Mouse (Mus musculus): ENCODE results near the gene Tnfrsf25. TPM values are rescaled to one million over a fixed set of nuclear protein-coding genes. Genes with fewer than 3 reads are reported as not detected.

The Tnfrsf25 gene
- polyA plus RNA-seq, 1 experiment from 2014 or later: 0.53 TPM

DNA sequence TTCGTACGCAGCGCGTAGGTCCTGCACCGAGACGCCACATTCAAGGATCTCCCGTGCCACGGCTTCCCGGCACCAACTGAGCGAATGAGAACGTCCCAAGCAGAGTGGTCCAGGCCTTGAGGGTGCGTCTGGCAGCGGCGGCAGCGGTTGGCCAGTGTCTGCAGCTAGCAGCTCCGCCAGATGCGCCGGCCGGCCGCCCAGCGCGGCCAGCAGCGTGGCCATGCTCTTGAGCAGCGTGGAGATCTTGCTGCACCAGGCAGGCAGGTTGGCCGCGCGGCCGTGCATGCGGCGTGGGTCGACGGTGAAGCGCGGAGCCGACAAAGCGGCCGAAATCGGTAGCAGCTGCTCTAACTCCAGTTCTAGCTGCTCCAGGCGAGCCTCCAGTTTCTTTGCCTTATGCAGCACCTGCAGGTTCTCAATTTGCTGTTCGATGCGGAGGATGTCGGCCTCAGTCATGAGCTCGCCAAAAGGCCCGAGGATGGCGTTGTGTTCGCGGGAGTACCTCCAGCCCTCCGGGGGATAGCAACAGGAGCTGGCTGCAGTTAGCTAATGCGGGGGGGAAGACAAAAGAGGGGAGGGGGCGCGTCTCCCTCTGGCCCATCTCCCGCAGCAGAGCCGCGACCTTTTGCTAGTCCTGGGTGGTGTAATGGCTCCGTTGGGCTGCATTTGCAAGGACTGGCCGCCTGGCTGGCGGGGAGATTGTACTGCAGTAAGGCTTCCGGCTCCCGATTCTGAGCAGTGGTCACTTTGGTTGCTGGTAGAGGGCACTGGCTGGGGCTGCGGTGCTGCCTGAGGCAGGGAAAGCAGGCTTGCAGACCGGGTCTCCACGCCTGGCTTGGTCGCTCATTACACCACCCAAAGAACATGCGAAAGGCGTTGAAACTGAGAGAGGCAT is 10.5 kb downstream of the Tnfrsf25 start:
- no peak for ATAC-seq (replicated peaks)
- Histone ChIP-seq H3K36me3 (no peaks in the 10 kb centered on the region), H3K4me3 (peak overlapping the region; percentile 24), H3K4me2 (replicated peaks) (peak overlapping the region; percentile 31), H3K9ac (replicated peaks) (no peak overlapping the region), H3K27me3 (peaks cover 98% of the 10 kb centered on the region), H3K27ac (replicated peaks) (no peak overlapping the region), H3K4me1 (peaks cover 28% of the 10 kb centered on the region), H3K9me3 (no peaks in the 10 kb centered on the region)
- WGBS: 2% methylated on average over 65 of the region's 65 CpGs

DNA sequence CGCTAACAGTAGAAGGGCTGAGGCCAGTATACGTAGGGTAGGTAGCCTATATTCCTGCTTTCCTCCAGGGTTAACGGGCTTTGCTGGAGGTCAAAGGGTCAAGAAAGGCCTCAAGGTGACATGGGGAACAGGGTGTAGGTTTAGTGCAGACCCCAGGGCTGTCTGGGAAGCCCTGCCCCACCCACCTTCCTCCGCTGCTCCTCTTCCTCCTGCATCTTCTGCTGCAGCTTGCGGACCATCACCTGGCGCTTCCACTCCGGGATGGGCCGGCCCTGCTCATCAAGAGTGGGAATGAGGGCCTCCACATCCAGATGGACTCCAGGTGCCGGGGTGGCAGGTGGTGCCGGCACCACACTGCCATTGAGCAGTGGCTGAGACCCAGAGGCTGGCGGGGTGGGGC is 12.2 kb downstream of the Tnfrsf25 start:
- Histone ChIP-seq H3K36me3 (no peaks in the 10 kb centered on the region), H3K9me3 (no peaks in the 10 kb centered on the region), H3K27me3 (peaks cover 98% of the 10 kb centered on the region), H3K4me3 (no peak overlapping the region), H3K4me2 (replicated peaks) (no peak overlapping the region), H3K4me1 (peaks cover 41% of the 10 kb centered on the region), H3K27ac (replicated peaks) (no peak overlapping the region), H3K9ac (replicated peaks) (no peak overlapping the region)
- ATAC-seq (replicated peaks): no peak
- WGBS: 81% methylated on average over 11 of the region's 11 CpGs

DNA sequence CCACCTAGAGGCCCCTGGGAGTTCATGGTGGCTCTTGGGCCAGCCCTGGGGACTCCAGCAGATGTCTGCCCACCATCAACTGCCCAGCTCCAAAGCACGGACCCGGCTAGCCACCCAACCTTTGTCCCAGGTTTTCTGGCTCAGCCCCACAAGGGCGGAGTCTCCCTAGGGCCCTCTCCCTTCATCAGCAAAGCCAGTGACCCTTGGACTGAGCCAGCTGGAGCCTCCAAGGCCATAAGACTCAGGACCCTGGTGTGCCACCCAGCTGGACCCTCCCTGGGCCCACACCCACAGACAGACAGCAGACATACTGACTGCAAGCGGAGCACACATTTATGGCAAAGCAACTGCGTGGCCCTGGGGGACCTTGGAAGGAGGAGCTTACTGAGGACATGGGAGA is 13.1 kb downstream of the Tnfrsf25 start:
- Histone ChIP-seq H3K4me1 (peaks cover 41% of the 10 kb centered on the region), H3K4me3 (no peak overlapping the region), H3K9ac (replicated peaks) (no peak overlapping the region), H3K4me2 (replicated peaks) (no peak overlapping the region), H3K36me3 (no peaks in the 10 kb centered on the region), H3K27ac (replicated peaks) (no peak overlapping the region), H3K9me3 (no peaks in the 10 kb centered on the region), H3K27me3 (peaks cover 98% of the 10 kb centered on the region)
- 43% methylated on average over 5 of the region's 5 CpGs for WGBS
- ATAC-seq (replicated peaks): no peak

DNA sequence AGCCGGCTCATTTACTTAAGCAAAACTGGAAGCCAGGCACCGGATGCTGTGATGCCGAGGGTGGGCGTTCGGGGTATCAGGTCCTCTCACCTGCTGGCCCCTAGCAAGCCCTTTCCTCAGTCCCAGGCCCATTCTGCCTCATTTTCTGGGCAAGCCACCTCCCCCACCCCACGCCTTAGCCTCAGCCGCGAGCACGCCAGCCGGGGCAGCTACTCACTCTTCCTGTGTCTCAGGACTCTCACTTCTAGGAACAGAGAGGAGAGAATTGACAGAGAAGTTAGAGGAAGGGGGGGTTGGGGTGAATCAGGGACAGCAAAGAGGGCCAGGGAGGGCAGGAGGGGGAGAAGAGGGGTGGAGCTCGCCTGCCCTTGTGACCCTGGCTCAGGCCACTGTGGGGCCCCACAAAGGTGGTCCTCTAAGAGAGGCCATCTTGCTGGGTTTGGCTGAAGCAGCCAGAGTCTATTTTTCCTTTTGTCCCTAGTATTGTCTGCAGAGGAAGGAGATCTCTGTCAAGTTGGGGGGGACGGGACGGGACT is 13.7 kb downstream of the Tnfrsf25 start:
- Histone ChIP-seq H3K9me3 (no peaks in the 10 kb centered on the region), H3K9ac (replicated peaks) (no peak overlapping the region), H3K4me3 (no peak overlapping the region), H3K27me3 (peaks cover 98% of the 10 kb centered on the region), H3K4me1 (peaks cover 41% of the 10 kb centered on the region), H3K4me2 (replicated peaks) (no peak overlapping the region), H3K36me3 (no peaks in the 10 kb centered on the region), H3K27ac (replicated peaks) (no peak overlapping the region)
- ATAC-seq (replicated peaks): no peak
- WGBS: 24% methylated on average over 13 of the region's 13 CpGs

GRCm38 (mm10) chr4:152130771-152131653 is 15.3 kb downstream of the Tnfrsf25 start:
- no peaks in the 10 kb centered on the region for H3K36me3 ChIP-seq
- under 1% methylated on average over 85 of the region's 85 CpGs for WGBS
- H3K4me3 ChIP-seq: peak overlapping the region; percentile 30
- H3K27me3 ChIP-seq: peaks cover 83% of the 10 kb centered on the region
- peak overlapping the region; percentile 19; the same call in 1 of the 2 replicates for H3K9ac ChIP-seq (replicated peaks)
- peak; percentile 85 for ATAC-seq (replicated peaks)
- peak overlapping the region; percentile 47 for H3K4me2 ChIP-seq (replicated peaks)
- no peak overlapping the region for H3K27ac ChIP-seq (replicated peaks)
- no peaks in the 10 kb centered on the region for H3K9me3 ChIP-seq
- H3K4me1 ChIP-seq: peaks cover 31% of the 10 kb centered on the region

DNA sequence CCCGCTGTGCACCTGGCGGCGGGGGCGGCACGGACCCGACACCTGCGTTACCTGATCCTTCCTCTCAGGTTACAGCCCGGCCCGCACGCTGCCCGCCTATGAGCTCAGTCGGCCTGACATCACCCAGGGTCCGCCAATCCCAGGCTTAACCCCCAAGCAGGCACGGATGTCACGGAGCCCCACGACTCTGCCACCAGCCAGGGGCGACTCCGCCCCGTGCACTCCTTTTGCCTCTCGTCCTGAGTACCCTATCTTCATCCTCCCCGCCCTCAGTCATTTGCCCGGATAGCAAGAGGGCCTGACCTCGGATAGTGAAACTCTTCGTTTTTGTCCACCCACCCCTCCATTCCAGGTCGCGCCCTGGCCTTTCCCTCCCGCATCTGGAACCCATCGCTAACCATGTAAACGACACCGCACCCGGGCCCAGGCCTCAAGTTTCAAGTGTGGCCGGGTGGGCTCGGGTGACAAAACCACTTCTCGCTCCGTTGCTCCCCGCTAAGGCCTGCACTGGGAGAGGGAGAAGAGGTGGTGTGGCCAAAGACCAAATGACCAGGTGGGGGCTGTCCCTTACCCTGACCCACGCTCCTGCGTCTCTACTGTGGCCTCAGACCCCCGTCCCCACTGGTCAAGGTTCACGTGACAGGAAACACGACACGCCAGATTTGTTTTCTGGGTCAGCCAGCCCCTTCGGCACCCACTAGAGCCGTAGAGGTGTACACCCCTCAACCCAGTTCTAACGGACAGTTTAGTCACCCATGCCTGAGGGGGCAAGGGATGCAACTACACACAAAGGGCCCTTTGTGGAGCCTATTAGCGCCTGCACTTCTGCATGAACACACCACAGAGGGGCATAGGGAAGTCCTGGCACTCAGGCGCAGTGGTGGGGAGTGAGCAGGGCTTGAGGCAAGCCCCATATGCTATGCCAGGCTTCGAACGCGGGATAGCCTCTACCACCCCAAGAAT is 16.4 kb downstream of the Tnfrsf25 start:
- H3K4me2 ChIP-seq (replicated peaks): peak overlapping the region; percentile 47
- no peak overlapping the region for H3K9ac ChIP-seq (replicated peaks)
- peaks cover 24% of the 10 kb centered on the region for H3K4me1 ChIP-seq
- no peak overlapping the region for H3K27ac ChIP-seq (replicated peaks)
- peak overlapping the region; percentile 30 for H3K4me3 ChIP-seq
- H3K9me3 ChIP-seq: no peaks in the 10 kb centered on the region
- no peak for ATAC-seq (replicated peaks)
- no peaks in the 10 kb centered on the region for H3K36me3 ChIP-seq
- WGBS: 2% methylated on average over 50 of the region's 50 CpGs
- peaks cover 73% of the 10 kb centered on the region for H3K27me3 ChIP-seq

DNA sequence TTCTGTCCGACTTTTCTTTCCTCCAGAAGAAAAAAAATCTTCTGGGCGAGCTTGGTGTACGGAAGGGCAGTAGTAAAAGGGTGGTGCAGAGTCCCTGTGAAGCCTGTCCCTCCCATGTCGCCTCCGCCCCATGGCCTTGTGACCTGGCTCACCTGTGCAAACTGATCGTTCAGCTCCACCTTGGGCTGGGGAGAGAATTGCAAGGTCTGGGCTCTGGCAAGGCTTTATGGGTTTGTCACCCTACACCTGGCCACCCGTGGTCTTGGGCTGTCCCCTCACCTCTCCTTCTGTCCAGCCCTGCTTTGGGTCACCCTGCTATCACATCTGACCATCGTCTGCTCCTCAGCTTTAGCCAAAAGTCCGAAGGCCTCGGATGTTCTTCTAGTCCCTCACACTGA is 17.0 kb downstream of the Tnfrsf25 start:
- no peaks in the 10 kb centered on the region for H3K9me3 ChIP-seq
- 17% methylated on average over 10 of the region's 10 CpGs for WGBS
- no peak overlapping the region for H3K27ac ChIP-seq (replicated peaks)
- no peak overlapping the region for H3K4me2 ChIP-seq (replicated peaks)
- peaks cover 24% of the 10 kb centered on the region for H3K4me1 ChIP-seq
- H3K4me3 ChIP-seq: no peak overlapping the region
- no peak for ATAC-seq (replicated peaks)
- no peak overlapping the region for H3K9ac ChIP-seq (replicated peaks)
- peaks cover 67% of the 10 kb centered on the region for H3K27me3 ChIP-seq
- H3K36me3 ChIP-seq: no peaks in the 10 kb centered on the region

DNA sequence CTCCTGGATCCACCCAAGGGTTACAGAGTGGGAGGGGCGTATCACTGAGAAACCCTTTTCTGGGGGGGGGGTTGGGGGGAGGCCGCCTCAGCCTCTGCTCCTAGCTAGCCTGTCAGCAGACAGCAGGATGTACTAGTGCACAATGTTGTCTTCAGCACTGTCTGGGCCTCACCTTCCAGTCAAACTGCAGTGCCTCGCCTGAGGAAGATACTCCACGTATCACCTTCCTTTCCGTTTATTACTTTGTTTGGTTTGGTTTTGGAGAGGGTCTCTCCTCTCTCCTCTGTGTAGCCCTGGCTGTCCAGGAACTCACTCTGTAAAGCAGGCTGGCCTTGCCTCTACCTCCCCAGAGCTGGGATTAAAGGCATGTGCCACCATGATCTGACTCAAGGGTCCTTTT is 17.5 kb downstream of the Tnfrsf25 start:
- no peak overlapping the region for H3K9ac ChIP-seq (replicated peaks)
- no peak overlapping the region for H3K4me2 ChIP-seq (replicated peaks)
- no peak for ATAC-seq (replicated peaks)
- H3K9me3 ChIP-seq: no peaks in the 10 kb centered on the region
- H3K27ac ChIP-seq (replicated peaks): no peak overlapping the region
- WGBS: 57% methylated on average over 5 of the region's 5 CpGs
- H3K4me3 ChIP-seq: no peak overlapping the region
- H3K27me3 ChIP-seq: peaks cover 65% of the 10 kb centered on the region
- no peaks in the 10 kb centered on the region for H3K36me3 ChIP-seq
- H3K4me1 ChIP-seq: peaks cover 24% of the 10 kb centered on the region

- H3K9ac ChIP-seq (replicated peaks): no peak overlapping the region
- no peak overlapping the region for H3K27ac ChIP-seq (replicated peaks)
- H3K36me3 ChIP-seq: no peaks in the 10 kb centered on the region
- H3K4me1 ChIP-seq: peaks cover 32% of the 10 kb centered on the region
- H3K4me2 ChIP-seq (replicated peaks): no peak overlapping the region
- no peaks in the 10 kb centered on the region for H3K9me3 ChIP-seq
- H3K4me3 ChIP-seq: no peak overlapping the region
- no peak for ATAC-seq (replicated peaks)
- H3K27me3 ChIP-seq: peaks cover 62% of the 10 kb centered on the region
Observed at GRCm38 (mm10) chr4:152134507-152134906, 18.8 kb downstream of the Tnfrsf25 start.

DNA sequence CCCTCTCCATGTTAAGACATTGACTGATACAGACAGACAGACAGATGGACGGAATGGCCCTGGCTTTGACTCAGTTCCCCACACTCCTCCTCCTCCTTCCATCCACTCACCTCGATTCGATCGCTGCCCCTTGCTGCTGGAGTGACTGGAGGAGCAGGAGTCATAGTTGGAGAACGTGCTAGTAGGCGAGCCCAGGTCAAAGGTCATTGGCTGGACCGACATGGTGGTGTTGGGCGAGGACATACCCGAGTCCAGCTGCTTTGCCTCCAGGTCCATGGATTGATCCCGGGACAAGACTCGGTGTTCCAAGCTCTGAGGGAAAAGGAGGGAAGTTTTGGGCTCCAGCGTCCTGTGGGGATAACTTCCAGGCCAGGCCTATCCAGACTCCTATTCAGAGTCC is 19.6 kb downstream of the Tnfrsf25 start:
- Histone ChIP-seq H3K4me3 (no peak overlapping the region), H3K9ac (replicated peaks) (no peak overlapping the region), H3K27ac (replicated peaks) (no peak overlapping the region), H3K9me3 (no peaks in the 10 kb centered on the region), H3K4me2 (replicated peaks) (no peak overlapping the region), H3K4me1 (peaks cover 31% of the 10 kb centered on the region), H3K27me3 (peaks cover 58% of the 10 kb centered on the region), H3K36me3 (no peaks in the 10 kb centered on the region)
- WGBS: 83% methylated on average over 12 of the region's 12 CpGs
- no peak for ATAC-seq (replicated peaks)

- Histone ChIP-seq H3K36me3 (no peaks in the 10 kb centered on the region), H3K27me3 (peaks cover 52% of the 10 kb centered on the region), H3K4me3 (no peak overlapping the region), H3K9ac (replicated peaks) (no peak overlapping the region), H3K9me3 (no peaks in the 10 kb centered on the region), H3K4me2 (replicated peaks) (no peak overlapping the region), H3K27ac (replicated peaks) (no peak overlapping the region), H3K4me1 (peaks cover 22% of the 10 kb centered on the region)
- no peak for ATAC-seq (replicated peaks)
- 30% methylated on average over 6 of the region's 6 CpGs for WGBS
Observed at GRCm38 (mm10) chr4:152136112-152136875, 20.6 kb downstream of the Tnfrsf25 start.
